Mouse (Mus musculus): Measurements from ENCODE around the gene Ttc27.

The Ttc27 gene

DNA sequence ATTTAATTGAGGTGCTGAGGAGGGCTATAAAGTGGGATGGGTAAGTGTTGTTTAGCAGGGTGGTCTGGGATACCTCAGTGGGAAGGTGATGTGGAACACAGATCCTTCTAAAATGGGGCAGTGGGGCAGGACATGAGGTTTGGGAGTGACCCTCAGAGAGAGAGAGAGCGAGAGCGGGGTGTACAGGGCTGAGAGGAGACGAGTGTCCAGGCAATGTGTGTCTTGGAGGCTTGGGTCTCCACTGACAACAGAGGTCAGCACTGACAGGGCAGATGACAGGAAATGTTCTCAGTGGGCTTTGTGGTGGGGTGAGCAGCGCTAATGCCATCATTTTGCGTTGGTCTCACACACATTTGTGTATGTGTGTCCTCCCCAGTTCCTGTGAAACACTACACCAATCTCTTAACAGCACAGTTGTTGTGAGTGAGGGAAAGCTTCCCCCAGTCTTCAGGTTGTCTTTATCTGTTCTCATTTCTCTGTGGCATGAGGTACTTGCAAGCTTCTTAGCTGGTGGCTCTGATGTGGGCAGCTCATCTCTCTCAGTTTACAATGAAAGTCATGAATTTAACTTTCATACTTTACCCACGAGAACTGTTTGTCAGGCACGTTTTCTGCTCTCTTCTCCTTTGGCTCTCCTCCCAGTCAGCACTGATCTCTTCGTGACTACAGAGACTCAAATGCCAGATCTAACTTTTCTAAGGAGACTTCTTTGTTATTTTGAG lies 35.5 kb downstream of the Ttc27 start:
- in situ Hi-C loops (cut with MboI, MseI) = no loop called here

DNA sequence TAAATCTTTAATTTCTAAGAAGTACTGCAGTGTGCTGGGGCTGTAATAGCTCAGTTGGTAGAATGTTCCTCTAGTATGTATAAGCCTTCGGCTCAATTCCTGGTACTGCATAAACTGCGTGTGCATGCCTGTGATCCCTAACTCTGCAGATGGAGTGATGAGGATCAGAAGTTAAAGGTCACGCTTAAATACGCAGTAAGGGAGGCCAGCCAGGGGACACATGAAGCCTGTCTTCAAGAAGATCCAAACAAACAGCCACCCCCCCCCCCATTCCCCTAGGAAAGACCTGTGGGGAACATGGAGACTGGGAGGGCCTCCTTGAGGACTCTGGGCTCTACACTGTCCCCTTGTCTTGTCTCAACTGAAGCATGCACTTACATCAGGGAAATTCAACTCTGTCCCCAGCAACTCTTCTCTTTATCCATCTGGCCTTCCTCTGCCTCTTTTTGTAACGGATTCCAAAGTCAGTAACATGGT lies 36.1 kb downstream of the Ttc27 start:
- in situ Hi-C loops (cut with MboI, MseI) = no loop called here

DNA sequence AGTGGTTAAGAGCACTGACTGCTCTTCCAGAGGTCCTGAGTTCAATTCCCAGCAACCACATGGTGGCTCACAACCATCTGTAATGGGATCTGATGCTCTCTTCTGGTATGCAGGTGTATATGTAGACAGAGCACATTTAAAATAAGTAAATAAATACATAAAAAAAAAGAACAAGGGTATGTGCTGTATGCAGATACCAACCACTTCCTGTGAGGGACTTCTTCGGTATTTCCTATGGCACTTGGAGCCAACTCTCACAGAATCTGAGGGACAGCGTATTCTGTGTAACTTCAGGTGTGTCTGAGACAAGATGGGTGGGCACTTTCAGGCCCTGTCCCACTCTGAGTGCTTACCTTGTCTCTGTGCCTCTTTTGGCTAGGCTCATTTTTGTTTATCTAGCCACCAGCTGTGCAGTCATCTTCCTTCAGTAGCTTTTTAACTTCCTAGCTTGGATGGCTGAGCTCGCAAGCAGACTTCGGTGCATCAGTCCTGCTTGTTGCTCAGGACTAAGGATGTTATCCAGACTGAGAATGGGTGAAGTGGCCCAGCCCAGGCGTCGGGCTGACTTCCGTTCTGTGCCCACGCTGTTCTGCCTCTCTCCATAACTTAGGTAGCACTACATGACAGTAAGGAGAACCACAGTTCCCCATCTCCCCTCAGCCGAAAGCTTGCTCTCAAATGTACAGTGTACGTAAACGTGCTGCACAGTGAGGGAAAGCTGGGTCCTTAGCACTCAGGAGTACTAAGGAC lies 37.0 kb downstream of the Ttc27 start:
- in situ Hi-C loops (cut with MboI, MseI) = no loop called here

DNA sequence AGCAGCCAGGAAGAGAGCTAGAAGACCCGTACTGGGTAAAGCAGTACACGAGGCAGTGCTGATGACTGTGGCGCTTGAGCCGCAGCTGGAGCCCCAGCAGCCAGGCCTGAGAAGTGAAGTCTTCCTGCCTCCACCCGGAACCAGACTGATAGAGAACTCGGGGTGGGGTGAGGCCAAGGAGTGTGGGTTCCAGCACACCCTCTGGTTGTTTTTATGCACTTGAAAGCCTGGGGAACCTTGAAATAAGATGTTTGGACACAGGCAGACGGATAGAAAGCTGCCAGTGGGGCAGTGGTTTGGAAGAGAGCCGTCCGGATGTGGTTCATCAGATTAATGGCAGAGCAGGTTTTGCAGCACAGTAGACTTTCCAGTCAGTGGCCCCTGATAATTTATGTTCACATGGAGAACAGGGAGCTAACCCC lies 51.9 kb downstream of the Ttc27 start:
- in situ Hi-C loops (cut with MboI, MseI) = no loop called here

DNA sequence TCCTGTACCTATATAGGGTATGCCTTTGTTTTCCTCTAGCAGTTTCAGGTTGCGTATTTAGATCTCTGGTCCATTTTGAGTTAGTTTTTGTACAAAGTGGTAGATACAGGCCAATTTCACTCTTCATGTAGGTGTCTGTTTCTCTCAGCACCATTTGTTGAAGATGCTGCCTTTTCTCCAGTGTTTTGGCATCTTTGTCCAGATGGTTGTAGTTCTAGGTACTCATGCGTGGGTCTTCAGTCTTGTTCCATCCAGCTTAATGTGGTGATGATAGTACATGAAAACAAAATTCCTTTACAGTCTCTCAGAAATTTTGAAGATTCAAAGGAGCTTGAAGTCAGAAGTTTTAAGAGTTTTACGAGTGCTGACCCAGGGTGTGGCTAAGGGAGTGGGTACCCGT lies 54.8 kb downstream of the Ttc27 start:
- in situ Hi-C loops (cut with MboI, MseI) = no loop called here

DNA sequence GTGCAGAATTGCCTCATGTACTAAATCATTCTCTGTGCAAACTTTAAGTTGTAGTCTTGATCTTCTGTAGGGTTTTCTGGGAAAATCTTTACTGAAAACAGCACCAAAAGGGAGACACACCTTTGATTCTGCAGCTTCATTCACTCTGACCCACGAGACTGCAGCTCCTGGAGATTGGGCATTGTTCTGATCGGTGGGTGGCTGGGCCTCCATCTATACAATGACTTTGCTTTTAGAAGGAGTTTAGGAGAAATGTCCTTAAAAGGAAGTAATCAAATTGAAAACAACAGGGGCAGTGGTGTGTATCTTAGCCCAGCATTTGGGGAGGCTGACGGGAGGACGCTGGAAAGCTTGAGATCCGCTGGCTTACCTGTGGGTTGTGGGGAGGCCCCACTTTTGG lies 56.0 kb downstream of the Ttc27 start:
- in situ Hi-C loops (cut with MboI, MseI) = no loop called here

DNA sequence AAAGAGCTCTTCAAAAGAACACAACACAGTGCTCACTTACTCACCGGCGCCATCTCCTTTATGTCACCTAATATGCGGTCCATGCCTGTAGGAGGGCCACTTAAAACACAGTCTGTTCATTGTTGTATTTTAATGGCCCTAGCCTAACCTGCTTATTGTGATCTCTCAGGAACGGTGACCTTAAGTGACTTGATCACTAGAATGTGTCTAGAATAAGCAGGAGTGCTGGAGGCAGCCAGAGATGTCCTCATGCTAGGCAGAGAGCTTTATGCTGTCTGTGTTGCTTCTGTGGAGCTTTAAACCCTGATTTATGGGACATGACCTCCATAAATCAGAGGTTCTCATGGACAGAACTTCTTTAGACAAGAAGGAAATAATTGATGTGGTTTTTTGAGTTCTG lies 62.6 kb downstream of the Ttc27 start:
- in situ Hi-C loops (cut with MboI, MseI) = no loop called here

DNA sequence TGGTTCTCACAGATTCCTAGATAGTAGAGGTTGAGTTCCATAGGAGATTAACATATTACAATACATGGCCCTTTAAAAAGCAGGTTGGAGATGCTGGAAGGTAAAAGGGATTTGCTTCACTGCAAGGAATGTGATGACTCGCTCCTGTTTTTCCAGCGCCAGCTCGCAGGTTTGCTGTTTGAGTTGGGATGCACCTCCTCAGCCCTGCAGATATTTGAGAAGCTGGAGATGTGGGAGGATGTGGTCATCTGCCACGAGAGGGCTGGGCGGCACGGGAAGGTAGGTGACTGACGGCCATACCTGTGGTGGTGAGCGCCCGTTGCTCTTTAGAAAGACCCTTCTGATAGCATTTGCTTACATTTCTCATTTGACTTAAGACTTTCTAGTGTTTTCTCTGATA lies 63.1 kb downstream of the Ttc27 start:
- in situ Hi-C loops (cut with MboI, MseI) = no loop called here

DNA sequence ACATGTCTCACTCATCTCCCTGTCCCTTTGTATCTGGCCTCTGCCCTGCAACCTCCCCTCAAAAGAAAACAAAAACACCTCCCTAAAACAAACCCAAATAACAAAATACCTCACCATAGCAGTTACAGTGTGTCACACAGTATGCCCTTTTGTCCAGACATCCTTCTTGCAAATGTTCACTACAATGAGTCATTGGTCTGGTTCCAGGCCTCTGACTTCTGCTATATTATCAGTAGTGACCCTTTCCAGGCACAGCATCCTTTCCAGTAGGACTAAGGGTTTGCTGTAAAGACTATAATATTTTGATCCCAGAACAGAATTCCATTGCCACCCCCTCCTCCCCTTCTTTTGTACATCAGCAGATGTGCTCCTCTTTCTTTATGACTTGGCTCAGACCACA lies 64.4 kb downstream of the Ttc27 start:
- in situ Hi-C loops (cut with MboI, MseI) = no loop called here

DNA sequence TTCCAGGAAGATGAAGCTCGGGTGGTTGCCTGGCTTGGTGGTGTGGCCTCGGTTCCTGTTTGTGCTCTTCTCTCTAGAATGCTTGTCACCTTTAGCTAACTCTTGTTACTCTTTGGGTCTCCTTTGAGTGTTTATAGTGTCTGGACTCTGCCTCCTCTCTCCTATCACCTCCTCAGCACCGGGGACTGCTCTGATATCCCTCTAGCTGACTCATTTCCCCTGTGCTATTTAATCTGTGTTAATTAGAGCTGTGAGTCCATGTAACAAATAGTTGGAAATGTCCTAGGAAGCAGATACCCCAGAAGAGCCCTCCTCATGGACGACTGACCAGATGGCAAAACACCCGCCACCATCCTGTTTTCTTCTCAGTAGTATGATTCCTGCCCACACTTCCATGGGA lies 68.1 kb downstream of the Ttc27 start:
- in situ Hi-C loops (cut with MboI, MseI) = no loop called here

DNA sequence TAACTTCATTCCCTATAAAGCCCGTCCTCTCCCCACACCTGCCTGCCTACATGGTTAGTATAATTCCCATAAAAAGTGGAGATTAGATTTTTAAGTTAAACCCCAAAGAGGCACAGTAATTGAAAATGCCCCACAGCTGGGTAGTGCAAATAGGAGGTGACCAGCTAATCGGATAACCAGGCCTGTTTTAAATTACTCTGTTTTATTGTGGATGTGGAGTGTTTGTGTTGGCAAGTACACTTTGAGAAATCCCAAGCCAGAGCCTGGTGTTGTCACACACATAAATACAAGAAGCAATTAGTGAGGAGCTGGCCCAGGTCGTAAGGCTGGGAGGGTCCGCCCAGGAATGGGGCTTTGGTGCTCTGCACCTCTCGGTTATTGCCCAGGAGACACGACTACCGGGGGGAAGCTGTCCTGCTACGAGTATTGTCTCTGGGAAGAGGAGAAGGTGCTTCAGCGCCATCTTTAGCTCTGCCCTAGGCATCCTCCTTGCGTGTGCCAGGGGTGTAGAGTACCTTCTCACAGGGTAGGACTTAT lies 68.7 kb downstream of the Ttc27 start:
- in situ Hi-C loops (cut with MboI, MseI) = no loop called here

DNA sequence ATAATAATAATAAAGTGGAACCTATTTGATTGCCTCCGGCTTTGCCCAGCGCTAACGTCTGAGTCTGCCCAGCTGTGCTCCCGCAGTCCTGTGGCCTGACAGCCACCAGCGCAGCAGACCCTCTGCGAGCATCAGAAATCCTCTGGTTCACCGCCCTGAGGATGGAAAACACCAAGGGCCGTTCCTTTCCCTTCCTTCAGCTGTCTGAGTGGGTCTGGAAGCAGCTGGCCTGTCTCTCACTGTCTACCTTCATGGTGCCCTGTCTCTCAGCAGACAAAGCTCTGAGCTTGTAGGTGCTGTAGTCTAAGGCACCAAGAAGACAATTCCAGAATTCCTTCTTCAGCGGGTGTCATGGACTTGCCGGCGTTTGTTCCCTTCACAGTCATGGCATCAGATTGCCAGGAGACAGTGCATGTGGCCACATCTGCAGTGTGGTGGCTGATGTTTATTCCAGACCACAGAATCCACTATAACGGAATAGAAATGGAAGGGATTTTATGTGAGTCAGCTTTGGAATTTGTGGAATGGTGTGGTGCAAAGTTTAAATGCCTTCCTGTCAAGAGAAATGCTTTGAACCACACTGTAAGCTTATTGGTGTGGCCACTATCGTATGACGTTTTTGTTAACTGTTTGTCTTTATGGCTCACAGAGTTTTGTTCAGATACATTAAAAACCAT lies 78.6 kb downstream of the Ttc27 start:
- in situ Hi-C loops (cut with MboI, MseI) = no loop called here

DNA sequence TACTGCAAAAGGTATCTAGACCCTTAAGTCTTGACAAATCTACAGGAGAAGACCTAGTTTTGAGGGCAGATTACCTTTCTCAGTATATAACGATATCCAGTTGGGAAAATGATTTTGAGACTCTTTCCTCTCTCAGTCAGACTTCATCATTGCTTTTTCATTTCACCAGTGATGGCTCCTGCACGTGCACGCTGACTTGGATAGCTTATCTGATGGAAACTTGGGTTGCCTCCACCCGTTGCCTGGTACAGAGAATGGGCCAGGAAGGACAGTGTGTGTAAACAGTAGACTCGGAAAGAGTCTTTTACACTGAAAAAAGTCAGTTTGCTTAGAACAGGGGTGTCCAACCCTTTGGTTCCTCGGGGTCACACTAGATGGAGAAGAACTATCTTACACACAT lies 82.3 kb downstream of the Ttc27 start:
- in situ Hi-C loops (cut with MboI, MseI) = loop anchor here (10.0 kb wide), 1 partner anchor 215 kb away; no protein-coding TSS in a partner anchor

DNA sequence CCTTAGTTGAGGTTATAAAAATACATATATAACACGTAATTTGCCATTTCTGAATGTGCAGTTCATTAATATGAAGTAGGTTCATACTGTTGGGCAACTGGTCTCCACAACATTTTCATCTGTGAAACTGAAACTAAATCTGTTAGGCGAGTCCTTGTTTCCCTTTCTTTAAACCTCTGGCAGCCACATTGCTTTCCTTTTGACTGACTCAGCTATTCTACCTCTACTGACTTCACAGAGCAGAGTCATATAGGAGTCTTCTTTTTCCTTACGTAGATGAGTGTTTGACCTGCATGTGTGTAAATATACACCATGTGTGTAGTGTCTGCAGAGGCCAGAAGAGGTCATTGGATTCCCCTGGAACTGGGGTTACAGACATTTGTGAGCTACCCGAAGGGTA lies 85.2 kb downstream of the Ttc27 start:
- in situ Hi-C loops (cut with MboI, MseI) = loop anchor here (10.0 kb wide), 1 partner anchor 212 kb away; no protein-coding TSS in a partner anchor

DNA sequence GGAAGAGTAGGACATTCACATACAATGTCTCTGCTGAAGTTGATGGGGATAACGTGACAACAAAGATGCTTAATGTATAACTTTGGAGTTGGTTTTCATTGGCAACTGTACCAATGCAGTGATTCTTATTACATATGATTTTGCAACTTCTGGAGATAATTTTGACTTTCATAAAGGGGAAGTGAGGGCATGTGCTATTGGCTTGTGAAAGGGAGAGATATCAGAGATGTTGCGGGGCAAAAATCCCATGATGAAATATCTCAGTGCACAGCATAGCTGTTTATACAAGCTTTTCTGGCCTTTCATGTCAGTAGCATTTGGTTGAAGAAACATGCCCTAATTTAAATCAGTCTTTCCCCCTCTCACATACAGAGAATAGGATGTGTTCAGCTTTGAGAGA lies 86.3 kb downstream of the Ttc27 start:
- in situ Hi-C loops (cut with MboI, MseI) = loop anchor here (10.0 kb wide), 1 partner anchor 211 kb away; no protein-coding TSS in a partner anchor

DNA sequence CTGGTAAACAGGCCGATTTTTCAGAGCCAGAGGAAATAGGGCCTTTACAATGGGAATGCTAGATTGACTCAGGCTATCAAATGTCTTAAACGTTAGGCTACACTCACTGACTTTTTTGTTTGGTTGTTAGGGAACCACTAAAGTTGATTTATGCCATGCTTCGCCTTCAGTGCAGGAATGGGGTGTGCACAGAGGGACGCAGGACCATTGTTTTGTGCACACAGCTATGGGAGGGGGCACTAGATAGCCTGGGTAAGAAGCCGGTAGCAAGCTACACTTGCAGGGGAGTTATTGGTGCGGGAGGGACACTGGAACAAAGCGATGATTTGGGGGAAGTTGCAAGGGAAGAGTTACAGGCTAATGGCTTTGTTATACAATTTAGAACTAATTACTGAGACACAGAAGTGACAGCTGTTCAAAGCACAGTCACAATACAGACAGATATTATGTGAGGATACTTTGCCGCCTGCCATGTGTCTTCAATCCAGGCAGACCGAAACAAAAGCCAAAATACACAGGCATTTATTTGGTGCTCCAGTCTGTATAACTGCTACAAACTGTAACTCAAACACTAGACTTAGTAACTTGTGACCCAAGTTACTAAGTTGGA lies 86.9 kb downstream of the Ttc27 start:
- in situ Hi-C loops (cut with MboI, MseI) = loop anchor here (10.0 kb wide), 1 partner anchor 210 kb away; no protein-coding TSS in a partner anchor

DNA sequence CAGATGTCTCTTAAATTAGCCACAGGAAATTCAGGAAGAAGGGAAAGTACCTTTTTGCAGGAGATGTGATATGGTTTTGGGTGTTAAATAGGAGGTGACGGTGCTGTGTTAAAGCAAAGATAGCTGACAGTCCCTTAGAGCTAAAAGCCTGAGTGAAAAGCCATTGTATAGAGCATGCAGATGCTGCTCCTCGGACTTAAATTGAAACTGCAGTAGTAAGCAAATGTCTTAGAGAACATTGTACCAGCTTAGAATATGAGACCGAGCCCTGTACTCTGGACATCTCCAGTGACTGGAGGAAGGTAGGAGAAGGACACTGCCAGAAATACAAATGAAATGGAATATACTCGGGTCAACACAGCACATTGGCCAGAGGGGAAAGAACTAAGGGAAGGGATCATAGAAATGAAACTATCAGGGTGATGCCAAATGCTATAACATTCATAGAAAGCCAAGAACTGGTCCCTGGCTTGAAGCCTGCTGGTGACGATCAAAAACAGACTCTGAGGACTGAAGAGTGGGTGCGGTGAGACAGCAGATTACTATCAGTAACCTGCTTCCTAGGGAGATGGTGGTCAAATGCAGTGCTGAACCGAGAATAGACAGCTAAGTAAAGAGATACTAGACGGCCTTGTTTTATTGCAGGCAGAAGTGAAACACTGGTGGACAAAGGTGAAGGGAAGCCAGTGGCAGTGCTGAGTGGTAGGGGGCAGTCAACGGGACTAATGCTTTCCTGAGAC lies 90.1 kb downstream of the Ttc27 start:
- in situ Hi-C loops (cut with MboI, MseI) = loop anchor here (10.0 kb wide), 1 partner anchor 207 kb away; no protein-coding TSS in a partner anchor

DNA sequence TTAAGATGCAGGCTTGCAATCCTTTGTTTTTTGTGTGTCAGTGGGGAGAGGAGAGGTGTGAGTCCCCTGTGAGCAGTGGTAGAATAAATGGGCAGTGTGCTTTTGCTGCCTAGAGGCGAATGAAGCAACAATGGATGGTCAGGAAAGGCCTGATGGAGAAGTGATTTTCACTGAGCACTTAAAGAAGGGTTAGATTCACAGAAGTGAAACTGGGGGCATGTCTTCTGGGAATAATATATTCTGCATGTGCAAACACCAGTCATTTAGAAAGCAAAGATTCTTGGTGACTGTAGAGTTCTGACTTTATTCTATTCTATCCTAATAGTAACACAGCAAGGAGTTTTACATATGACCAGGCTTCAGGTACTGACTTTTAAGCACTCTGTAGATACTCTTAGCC lies 90.8 kb downstream of the Ttc27 start:
- in situ Hi-C loops (cut with MboI, MseI) = loop anchor here (10.0 kb wide), 1 partner anchor 206 kb away; no protein-coding TSS in a partner anchor

DNA sequence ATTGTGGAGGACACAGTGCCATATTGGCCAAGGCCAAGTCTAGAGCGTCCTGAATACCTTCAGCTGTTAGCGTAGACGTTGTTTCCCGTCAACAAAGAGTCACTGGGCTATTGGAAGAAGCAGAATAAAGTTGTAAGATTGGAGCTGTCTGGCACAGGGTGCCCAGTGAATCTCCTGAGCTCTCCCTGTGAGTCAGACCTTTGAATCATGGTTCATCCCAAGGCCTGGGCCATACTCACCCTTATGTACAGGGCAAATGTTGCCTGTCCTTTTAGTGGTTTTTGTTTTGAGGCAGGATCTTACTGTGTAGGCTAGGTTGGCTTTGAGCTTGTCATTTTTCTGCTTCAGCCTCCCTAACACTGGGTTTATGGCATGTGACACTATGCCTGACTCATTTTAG lies 91.4 kb downstream of the Ttc27 start:
- in situ Hi-C loops (cut with MboI, MseI) = loop anchor here (10.0 kb wide), 1 partner anchor 206 kb away; no protein-coding TSS in a partner anchor

DNA sequence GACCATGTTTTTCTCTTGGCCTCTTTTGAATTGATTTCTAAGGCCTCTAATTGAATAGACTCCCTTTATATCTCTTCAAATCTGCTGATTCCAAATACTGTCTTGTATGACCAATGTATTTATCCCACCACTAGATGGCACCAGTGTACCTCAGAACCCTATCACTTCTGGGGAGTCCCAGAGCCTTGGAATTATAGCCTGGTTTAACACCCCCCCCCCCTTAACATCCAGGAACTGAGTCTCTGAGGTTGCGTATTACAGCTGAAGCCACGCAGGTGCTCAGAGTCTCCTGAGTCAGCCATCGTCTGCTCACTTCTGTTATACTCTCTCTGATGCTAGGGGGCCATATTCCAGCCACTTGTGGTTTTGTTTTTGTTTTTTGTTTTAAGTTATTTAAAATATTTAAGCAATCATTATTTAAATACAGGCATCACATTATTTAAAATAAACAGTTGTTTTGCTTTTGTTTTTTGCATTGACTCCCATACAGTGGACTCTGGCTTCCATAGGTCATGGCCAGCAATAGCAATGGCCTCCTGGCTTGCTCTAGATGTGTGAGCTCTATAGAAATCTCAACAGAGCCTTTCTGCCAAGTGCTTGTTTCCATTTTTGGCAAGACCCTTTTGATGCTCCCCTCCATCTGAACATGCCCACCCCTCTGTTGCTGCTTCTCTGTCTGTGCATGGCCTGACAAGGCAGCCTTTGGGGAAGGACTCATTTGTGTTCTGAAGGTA lies 93.5 kb downstream of the Ttc27 start:
- in situ Hi-C loops (cut with MboI, MseI) = no loop called here

All from regulatory T cell (primary cell).